Mouse (Mus musculus) left cerebral cortex, adult 18-20 months (tissue): Measurements from ENCODE around the gene Olfml2b. TPM values are rescaled to one million over a fixed set of nuclear protein-coding genes. Genes with fewer than 3 reads are reported as not detected.
A peak's percentile ranks its signal among the peaks of the same experiment; 100 is the strongest.

Experiments
- DNase-seq, 2 experiments: peaks; one replicate each; pipeline ENCODE4 v3.0.0; 2021 to 2022; ENCODE audit warnings: low spot score in 2 of 2, mixed read lengths in 1 of 2
- long read RNA-seq, 2 experiments: library from polyadenylated mRNA; stranded (forward); transcript quantifications; one replicate each; pipeline ENCODE4 v2.0.0; 2021
- total RNA-seq, 2 experiments: library from RNA; stranded (reverse); gene quantifications; 2 replicates each; pipeline ENCODE4 v1.2.3; 2021

The Olfml2b gene
- total RNA-seq = 1 to 10 TPM; 2.2 to 3.1 TPM
- long read RNA-seq, experiment 1, transcript Olfml2b-201 (8 exons, 3,095 nt) = major isoform, 7 of 9 reads
- long read RNA-seq, experiment 1, partial matches to known transcripts = 1 of 9 reads
- long read RNA-seq, experiment 1, other reads (novel, unspliced or antisense) = 1 of 9 reads
- long read RNA-seq, experiment 2, partial matches to known transcripts = 0 of 2 reads
- long read RNA-seq, experiment 2, other reads (novel, unspliced or antisense) = 0 of 2 reads

GRCm38 (mm10) chr1:170644255-170645205 is at the start of gene Olfml2b:
Gene Olfml2b, plus strand, starts transcription at chr1:170644532.
- DNase-seq = peak; percentile 74 to 80

GRCm38 (mm10) chr1:170594575-170594974 is 49.8 kb upstream of the Olfml2b start:
- no peak for DNase-seq

DNA sequence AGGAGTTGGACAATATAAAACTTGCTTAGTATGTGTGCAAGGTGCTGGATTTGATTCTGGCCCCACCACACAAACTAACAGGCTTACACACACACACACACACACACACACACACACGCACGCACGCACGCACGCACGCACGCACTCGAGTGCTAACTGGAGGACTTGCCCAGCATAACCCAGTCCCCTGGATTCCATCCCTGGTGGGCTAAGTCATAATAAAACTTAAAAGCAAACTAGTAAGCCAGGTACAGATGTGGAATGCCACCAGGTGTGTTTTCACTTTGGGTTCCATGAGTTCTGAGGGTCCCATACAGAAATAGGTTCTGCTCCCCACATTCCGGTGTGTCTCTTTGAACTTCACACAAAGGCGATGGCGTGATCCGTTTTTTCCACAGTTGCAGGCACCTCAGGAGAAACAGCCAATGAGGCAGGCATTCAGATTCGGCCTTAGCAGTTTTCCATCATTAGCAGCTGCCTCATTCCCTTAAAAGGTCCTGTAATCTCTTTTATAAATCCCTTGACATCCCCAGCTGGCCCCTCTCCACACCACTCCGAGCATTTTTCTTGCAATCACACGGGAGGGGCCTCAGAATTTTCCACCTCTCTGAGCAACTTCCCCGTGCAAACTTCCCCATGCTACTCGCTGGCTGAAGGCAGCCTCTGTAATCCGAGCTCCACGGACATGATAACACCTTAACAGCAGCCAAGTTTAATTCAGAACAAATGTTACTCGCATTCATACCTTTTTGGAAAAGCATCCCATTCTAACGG is 38.9 kb upstream of the Olfml2b start:
- DNase-seq = no peak

DNA sequence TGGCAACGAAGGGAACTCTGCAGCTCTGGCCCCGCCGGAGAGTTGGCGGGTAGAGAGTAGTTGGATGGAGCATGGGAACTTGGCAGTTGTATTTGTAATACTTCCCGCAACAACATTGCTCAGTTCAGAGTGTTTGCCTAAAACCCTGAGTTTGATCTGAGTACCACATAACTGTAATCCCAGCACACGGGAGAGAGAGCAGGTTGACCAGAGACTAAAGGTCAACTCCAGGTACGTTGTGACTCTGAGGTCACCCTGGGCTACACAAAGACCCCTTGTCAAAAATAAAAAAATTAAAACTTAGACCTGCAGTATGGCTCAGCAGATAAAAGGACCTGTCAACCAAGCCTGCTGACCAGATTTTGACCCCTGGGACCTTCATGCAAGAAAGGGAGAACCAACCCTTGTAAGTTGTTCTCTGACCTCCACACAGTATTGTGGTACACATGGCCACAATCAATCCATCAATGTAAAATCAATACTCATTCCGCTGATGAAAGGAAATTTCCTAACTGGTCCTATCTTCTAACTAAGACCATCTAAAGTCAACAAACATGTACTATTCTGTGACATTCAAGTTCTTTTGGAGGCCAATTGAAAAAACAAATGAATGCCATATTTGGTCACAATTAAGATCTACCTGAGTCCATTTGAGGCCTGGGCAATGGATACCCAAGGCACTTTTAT is 37.0 kb upstream of the Olfml2b start:
- DNase-seq = no peak

- no peak for DNase-seq
These were observed 35.8 kb upstream of the Olfml2b start for GRCm38 (mm10) chr1:170608461-170609071.

- DNase-seq = no peak
These were observed 34.5 kb upstream of the Olfml2b start for GRCm38 (mm10) chr1:170609872-170610271.

GRCm38 (mm10) chr1:170610289-170610688 is 34.0 kb upstream of the Olfml2b start:
- no peak for DNase-seq

DNA sequence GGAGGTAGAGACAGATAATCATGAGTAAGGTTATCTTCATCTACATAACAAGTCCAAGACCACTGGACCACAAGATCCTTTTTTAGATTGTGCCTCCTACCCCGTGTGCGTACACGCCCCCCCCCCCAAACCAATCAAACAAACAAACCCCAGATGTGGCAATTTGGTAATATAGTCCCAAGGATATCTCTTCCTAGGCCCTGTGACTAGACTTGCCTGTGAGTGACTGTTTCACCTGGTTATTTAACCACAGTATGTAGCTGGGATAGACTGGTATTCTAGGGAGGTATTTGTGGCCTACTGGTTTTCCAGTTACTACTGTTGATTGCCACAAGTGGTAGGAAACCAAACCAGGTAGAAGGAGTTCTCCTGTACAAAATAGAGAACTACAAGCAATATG is 33.6 kb upstream of the Olfml2b start:
- DNase-seq = no peak

GRCm38 (mm10) chr1:170611631-170612030 is 32.7 kb upstream of the Olfml2b start:
- no peak for DNase-seq

DNA sequence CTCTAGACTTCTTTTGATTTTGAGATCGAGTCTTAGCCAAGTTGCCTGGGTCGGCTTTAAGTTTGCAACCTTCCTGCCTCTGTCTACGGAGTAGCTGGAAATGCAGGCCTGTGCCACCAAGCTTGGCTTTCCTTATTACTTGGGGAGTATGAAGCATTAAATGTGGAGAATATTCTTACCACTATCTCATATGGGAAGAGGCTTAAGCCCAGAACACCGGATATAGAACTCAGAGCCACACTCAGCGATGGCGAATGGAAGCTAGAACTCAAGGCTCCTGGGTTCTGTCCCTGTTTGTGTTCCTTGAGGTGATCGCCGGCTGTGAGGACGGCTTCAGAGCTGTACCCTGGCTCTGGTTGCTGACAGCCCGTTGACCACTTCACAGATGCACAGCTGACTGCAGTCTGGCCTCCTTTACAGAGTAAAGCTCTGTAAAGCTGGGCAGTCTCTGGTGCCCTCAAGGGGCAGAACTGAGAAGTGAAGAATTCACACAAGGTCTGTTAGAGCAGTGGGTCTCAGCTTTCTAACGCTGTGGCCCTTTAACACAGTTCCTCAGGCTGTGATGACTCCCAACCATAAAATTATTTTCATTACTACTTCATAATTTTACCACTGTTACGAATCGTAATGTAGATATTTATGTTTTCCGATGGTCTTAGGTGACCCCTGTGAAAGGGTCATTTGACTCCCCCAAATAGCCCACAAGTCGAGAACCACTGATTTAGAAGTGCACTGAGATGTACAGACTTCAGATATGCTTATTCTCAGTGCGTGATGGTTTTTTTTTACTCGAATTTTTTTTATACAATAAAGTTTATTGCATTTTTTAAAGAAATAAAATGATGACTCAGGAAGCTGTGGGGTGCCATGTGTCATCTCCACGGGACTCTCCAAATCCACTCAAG is 31.1 kb upstream of the Olfml2b start:
- DNase-seq = peak; percentile 78 to 80

- no peak for DNase-seq
These were observed 24.5 kb upstream of the Olfml2b start for GRCm38 (mm10) chr1:170619686-170620374.

- DNase-seq = no peak
These were observed 21.4 kb upstream of the Olfml2b start for GRCm38 (mm10) chr1:170622934-170623333.

DNA sequence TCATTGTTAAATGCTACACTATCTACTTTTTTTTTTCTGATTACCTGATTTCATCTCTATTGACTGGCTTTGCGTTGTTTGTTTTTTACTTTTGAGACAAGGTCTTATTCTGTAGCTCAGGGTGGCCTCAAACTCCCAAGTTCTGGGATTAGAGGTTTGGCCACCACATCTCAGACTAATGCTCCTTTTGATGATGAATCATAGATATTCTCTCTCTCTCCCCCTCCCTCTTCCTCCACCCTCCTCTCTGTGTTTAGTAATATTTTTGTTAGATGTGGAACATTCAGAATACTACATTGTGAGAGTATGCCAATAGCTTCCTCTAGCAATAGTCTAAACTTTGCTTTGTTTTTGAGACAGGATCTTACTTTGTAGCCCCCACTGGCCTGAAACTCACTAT is 20.9 kb upstream of the Olfml2b start:
- no peak for DNase-seq

DNA sequence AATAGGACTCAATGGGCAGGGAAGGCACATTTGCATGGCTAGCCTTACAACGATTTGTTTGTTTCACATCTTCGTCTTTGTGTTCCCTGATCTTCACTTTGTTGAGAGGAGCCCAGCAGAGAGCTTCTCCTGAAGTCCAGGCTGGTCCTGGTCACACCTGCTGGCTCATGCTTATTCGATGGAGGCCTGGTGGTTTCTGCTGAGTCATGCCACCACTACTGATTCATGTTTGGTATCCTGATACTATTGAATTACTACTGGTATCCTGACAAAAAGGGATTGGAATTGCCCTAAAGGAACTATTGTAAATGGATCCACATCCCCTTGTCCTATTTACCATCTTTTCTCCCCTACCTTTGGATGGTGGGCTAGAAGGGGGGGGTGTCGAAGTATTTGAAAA is 13.8 kb upstream of the Olfml2b start:
- DNase-seq = no peak

- no peak for DNase-seq
These were observed 12.8 kb upstream of the Olfml2b start for GRCm38 (mm10) chr1:170631571-170631970.

- DNase-seq = peak; percentile 83 to 89
These were observed 11.9 kb upstream of the Olfml2b start for GRCm38 (mm10) chr1:170632385-170632784.

DNA sequence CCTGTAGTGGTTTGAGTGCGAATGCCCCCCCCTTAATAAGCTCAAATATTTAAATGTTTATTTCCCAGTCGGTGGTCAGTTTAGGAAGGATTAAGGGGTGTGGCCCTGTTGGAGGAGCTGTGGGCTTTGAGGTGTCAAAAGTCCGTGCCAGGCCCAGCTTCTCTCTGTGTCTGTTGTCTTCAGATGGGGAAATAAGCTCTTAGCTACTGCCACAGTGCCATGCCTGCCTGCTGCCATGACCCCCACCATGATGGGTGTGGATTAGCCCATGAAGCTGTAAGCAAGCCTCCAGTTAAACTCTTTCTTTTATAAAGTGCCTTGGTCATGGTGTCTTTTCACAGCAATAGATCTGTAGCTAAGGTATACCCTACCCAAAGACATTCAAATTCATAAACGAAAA is 11.5 kb upstream of the Olfml2b start:
- DNase-seq = no peak

GRCm38 (mm10) chr1:170638941-170639340 is 5.4 kb upstream of the Olfml2b start:
- no peak for DNase-seq
